Mouse (Mus musculus): Measurements from ENCODE around the gene Vmn1r119.
"Not testable (repeated sequence)": the region's sequence is repeated elsewhere in the genome, so short reads cannot be mapped to it uniquely, and the experiment has no call there.

Gene Vmn1r119

DNA sequence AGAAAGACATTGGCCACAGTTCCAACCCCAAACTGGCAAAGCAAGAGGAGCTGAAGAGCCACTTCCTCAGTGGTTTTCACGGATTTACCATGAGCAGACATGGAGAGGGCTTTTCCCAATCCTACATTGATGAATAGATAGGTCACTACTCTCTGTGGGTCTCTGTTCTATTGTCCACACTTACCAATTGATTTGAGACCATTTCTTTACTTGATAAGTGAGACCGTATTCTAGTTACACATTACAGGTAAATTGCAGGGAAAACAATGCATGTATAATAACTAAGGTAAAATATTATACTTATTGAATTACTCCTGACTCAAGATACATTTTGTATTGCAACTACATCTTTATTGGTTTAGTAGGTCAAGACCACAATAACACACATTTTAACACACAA is at the start of gene Vmn1r119:
Gene Vmn1r119 (minus strand): TSS at position 101 of the 400 bp plus-strand sequence.
- not testable (repeated sequence) for DNase-seq

DNA sequence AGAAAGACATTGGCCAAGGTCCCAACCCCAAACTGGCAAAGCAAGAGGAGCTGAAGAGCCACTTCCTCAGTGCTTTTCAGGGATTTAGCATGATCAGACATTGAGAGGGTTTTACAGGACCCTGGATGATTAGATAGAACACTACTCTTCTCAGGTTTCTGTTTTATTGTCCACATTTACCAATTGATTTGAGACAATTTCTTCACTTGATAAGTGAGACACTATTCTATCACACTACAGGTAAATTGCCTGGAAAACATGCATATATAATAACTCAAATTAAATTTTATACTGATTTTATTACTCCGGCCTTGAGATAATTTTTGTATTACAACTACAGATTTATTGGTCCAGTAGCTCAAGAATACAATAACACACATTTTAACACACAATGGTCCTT is 41.4 kb upstream of the Vmn1r119 start, which contains the start of gene Vmn1r120:
Gene Vmn1r120 (minus strand): TSS at position 101 of the 400 bp plus-strand sequence.
- not testable (repeated sequence) for DNase-seq

Data from thymus, adult 18-20 months (tissue).